Mouse (Mus musculus): ENCODE measurements at regions not wholly inside any gene's neighbourhood (a gene's known extent, or its start where the extent isn't known, plus 50 kb on each side); places are given as distances from the start of the nearest gene placed in this dataset.
"Not testable (repeated sequence)": the region's sequence is repeated elsewhere in the genome, so short reads cannot be mapped to it uniquely, and the experiment has no call there.

DNA sequence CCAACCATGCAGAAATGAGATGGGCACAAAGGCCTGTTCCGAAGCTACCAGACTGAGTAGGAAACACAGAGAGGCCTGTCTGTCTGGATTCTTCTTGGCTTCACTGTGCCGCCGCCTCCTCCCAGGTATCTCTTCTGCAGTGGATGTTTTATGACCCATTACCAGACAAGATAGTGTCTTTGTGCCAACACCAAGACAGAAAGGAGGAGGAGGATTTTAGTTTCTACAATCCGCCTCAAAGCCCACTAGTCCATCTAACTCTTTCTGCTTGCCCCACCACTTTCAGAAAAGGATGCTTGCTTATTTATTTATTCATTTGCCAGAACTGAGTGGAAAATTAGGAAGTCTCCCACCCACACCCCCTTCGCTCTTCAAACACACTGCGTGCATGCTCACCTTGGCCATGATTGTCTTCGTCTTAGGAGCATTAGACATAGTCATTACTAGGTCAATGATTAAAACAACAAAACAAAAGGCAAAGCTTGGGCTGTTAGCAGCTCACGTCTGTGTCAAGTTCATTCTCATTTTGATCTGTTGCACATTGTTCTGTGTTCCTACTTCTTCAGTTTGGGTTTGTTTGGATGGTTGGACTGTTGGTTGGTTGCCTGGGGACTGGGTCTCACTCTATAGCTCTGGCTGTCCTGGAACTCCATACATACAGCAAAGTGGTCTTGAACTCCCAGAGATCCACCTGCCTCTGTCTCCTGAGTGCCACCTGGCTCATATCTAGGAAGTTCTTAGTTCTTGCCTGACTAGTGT lies 61.7 kb upstream of the Cpm start:
- ATAC-seq: no peak

GRCm38 (mm10) chr10:117566648-117567378 lies 62.5 kb upstream of the Cpm start:
- ATAC-seq: no peak

DNA sequence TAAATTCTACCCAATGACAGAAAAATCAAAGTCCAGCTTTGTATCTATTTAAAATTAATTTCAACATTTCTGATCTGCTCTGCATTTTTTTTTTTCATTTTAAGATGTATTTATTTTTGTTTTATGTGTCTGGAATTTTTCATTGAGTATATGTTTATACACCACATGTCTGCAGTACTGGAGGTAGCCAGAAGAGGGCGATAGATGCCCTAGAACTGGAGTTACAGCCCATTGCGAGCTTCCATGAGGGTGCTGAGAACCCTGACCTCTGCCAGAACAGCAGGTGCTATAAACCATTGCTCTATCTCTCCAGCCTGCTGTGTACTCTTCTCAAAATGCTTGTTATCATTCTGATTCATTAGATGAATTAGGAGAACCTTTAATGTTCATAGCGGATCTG lies 63.1 kb upstream of the Cpm start:
- no peak for ATAC-seq

DNA sequence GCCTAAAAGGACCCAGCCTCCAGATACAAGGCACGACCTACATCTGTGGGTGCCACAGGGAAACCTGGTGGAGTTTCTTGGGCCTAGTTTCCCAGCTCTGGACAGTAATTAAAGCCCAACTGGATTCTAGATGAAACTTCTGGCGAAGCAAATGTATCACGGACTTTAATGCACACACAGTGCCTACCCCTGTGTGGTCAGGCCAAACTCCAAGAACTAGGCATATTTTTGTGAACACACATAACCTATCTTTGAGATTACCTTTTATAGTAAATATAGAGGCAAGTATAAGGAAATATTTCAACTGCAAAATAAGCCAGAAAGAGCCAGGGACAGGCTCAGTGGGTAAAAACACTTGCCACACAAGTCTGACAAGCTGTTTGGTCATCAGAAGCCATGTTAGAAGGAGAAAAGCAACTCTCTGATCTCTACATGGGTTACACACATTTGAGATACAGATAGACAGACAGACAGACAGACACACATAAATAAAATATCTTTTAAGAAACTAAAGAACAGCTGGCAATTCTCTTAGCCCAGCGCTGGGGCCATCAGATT lies 63.7 kb upstream of the Cpm start:
- ATAC-seq: no peak

DNA sequence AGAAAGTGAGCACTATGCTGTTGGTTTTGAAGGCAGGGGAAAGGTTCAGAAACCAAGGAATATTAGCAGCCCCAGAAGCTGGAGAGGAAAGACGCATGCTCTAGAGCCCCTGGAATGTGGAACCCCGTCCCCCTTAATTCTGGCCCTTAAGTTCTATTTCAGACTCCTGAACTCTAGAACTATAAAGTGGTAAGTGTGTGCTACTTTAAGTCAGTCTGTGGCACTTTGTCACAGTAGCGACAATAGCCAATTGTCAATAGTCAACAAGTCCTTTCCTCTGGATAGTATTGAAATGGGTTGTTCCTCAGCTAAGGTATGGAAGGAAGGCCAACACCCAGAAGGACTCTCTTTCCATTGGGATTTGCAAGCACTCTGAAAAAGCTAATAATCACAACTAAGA lies 64.2 kb upstream of the Cpm start:
- no peak for ATAC-seq

DNA sequence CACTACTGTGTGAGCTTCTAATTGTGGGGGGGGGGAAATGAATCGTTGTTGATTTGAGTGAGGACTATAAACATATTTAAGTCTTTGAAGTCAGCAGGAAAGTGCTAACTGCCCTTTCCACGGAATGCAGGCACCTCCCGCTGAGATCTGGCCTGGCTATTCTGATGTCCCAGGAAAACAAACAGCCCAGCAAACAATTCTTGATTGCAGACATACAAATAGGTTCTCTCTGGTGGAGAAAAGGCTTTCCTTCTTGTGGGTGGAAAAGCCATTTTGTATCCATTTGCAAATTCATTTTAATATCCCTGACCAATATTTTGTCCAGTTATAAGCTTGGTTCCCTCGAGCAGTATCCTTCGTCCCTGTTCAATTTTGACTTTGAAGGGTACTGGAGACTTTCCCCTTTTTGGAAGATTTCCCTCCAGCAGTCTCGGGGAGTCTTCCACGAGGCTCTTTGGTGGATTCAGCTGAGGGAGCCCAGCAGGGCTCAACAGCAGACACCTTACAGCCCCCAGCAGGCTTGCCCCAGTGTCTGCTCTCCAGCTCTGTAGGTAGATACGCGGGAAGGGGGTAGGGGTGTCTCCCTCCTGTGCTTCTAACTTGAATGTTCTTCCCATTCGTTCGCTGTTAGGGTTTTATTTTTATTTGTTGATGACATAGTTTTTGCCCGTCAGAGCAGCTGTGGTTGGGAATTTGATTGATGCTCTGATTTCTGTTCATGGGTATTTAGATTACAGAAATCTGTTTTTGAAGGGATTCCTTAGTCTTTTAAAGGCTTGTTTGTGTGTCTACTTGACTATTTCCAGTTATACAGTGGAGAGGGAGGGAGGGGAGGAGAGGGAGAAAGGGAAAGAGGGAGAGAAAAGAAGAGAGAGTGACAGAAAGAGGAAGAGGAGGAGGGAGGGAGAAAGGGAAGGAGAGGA lies 64.9 kb upstream of the Cpm start:
- ATAC-seq: no peak

- ATAC-seq: no peak
These were observed 65.7 kb upstream of the Cpm start for GRCm38 (mm10) chr10:117563429-117564117.

- ATAC-seq: not testable (repeated sequence)
These were observed 66.5 kb upstream of the Cpm start for GRCm38 (mm10) chr10:117562850-117563248.

DNA sequence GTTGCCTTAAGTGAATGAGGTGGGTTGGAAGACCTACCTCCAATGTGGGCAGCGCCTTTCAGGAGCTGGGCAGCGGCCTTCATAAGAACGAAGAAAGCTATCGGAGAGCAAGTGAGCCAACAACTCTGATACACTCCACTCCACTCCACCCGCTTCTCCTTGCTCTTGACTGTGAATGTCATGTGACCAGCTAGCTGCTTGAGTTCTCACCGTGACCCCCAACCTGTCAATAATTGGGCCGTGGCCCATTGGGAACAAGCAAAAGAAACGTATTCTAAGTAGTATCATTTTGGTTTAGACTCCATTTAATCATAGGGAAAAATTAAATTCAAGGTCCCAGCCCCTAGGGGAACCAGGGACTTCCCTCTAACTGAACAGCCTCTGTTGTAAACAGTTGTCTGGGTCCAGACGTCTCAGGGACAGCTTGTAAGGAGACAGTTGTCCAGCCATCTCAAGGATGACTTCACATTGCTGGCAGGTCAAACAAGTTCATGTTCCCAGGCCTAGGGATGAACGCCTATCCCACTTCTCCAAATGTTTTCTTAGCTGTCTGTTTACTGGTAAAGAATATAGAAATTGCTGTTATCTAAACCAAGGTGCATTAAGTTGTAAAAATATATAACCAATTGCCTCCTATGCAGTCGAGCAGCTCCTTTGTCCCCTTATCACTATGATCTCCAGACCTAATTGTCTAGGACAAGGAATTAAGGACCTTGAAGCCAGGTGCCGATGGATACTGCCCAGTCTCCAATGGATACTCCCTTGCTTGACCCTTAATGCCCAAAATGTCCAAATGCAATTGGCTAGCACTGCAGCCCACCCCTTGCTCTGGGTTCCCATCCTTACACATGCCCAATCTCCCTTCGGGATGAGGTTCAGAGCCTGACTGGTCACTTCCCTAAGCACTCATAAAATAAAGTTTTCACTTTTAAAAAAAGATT lies 67.1 kb upstream of the Cpm start:
- no peak for ATAC-seq

- no peak for ATAC-seq
These were observed 68.0 kb upstream of the Cpm start for GRCm38 (mm10) chr10:117561279-117561820.

DNA sequence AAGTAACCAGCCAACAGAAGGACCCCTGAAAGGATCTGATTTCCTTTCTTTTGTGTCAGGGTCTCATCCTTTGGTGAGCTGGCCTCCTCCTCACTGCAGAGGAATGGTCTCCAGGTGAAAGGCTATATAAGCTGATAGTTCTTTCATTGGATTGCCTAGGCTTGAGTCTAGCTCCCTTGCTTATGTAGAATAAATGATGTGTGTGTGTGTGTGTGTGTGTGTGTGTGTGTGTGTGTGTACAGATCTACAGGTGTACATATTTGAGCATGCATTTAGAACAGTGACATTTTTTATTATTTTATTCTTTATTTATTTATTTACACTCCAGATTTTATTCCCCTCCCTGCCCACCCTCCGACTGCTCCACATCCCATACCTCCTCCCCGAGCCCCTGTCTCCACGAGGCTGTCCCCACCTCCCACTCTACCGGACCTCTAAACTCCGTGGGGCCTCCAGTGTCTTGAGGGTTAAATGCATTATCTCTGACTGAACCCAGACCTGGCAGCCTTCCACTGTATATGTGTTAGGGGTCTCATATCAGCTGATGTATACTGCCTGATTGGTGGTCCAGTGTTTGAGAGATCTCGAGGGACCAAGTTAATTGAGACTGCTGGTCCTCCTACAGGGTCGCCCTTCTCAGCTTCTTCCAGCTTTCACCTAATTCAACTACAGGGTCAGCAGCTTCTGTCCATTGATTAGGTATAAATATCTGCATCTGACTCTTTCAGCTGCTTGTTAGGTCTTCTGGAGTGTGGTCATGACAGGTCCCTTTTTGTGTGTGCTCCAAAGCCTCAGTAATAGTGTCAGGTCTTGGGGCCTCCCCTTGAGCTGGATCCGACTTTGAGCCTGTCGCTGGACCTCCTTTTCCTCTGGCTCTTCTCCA lies 68.7 kb upstream of the Cpm start:
- no peak for ATAC-seq

GRCm38 (mm10) chr10:117559615-117560395 lies 69.5 kb upstream of the Cpm start:
- no peak for ATAC-seq

GRCm38 (mm10) chr10:117558891-117559614 lies 70.2 kb upstream of the Cpm start:
- no peak for ATAC-seq

DNA sequence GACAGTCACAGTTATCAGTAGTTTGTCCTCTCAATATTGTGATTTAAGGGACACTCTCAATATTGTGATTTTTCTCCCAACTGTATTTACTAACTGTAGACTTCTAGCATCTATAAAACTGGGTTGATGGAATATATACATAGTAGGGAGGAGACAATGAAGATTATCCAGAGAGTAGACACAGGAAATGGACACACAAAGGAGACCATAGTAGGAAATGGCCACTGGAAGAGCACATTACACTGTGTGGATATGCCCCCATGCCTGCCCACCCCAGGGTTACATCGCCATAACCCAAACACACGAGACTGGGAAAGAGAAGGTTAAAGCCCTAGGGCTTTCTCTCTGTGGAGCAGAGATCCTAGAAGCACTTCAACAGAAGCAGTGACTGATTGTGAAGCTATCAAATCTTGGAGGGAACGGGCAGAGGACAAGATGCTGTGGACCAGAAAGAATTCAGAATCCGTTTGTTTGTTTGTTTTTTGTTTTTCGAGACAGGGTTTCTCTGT lies 71.0 kb upstream of the Cpm start:
- no peak for ATAC-seq

- no peak for ATAC-seq
These were observed 71.6 kb upstream of the Cpm start for GRCm38 (mm10) chr10:117557666-117558065.

DNA sequence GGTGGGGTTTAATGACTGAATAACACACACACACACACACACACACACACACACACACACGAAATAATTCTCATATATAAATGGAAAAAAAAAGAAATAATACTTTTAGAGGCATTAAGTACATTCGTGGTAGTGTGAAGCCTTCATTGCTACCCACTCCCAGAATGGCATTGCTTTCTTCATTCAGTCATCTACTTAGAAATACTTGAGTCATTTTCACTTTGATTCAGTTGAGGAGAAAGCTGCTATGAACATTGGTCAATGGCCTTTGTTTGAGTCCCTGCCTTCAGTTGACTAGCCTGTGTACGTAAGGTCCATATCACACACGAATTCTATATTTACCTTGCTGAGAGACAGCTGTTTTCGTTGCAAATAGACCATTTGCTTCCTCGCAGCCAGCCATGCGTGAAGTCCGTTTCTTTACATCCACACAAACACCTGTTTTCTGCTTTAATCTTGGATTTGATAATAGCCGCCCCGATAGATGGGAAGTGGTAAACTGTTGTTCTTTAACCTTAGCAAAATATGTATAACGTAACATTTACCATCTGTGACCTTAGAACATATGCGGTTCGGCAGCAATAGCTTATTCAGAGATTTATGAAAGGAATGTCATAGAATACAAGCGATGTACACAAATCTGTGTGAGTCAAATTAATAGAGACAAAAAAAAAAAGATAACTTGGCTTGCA lies 72.3 kb upstream of the Cpm start:
- ATAC-seq: no peak

Data from activated CD4-positive, CD25-positive, alpha-beta regulatory T cell, adult 4 months (primary cell).